Mouse (Mus musculus) stomach, adult 2 months (tissue): ENCODE data around the gene Smim13. TPM values are rescaled to one million over a fixed set of nuclear protein-coding genes. Genes with fewer than 3 reads are reported as not detected.

ENCODE experiments used
- polyA plus RNA-seq: library from polyadenylated mRNA; depleted of rRNA; stranded (reverse); fragments of >200 nt; gene quantifications from 2 replicates; pipeline ENCODE4 v1.2.3, GENCODE M21; 2012; rRNA removed

The Smim13 gene
- 1.9 and 2.8 TPM in 2 replicates for polyA plus RNA-seq

GRCm38 (mm10) chr13:41249538-41250317 lies at the start of gene Smim13:
Gene Smim13, plus strand, starts transcription at chr13:41249844.

GRCm38 (mm10) chr13:41220304-41220834 lies 29.3 kb upstream of the Smim13 start, which contains the start of gene Elovl2:
Gene Elovl2, minus strand, starts transcription at chr13:41220405.

GRCm38 (mm10) chr13:41273927-41274650 lies 24.4 kb downstream of the Smim13 start, which contains the start of gene Gm17364:
Gene Gm17364, minus strand, starts transcription at chr13:41273977.

Other genes with a start within 250 kb of the Smim13 start
- 31.5 and 33.3 TPM in 2 replicates for gene Pak1ip1, start 248.8 kb upstream of the Smim13 start, polyA plus RNA-seq
- 57.8 and 62.0 TPM in 2 replicates for gene Tmem14c, start 233.6 kb upstream of the Smim13 start, polyA plus RNA-seq
- 0.02 and 0.06 TPM in 2 replicates for gene Mak, start 170.1 kb upstream of the Smim13 start, polyA plus RNA-seq
- gene Gcm2, start 138.8 kb upstream of the Smim13 start, polyA plus RNA-seq, result not detected in 2 replicates
- not detected in 2 replicates for gene Sycp2l, start 135.5 kb upstream of the Smim13 start, polyA plus RNA-seq
- 0.05 and 0.08 TPM in 2 replicates for gene Elovl2, start 29.4 kb upstream of the Smim13 start, polyA plus RNA-seq
- gene Gm17364, start 24.1 kb downstream of the Smim13 start, polyA plus RNA-seq, result not detected in 2 replicates
- gene Nedd9, start 237.5 kb downstream of the Smim13 start, polyA plus RNA-seq, result 6.1 and 7.3 TPM in 2 replicates